Mouse (Mus musculus) embryo, embryonic 9.5 days (tissue): ENCODE results near the gene Letm1.

ENCODE experiments used
- DNase-seq: peaks from one replicate; pipeline ENCODE4 v3.0.0-alpha.2; 2017; ENCODE audit errors: extremely low spot score

Gene Letm1

DNA sequence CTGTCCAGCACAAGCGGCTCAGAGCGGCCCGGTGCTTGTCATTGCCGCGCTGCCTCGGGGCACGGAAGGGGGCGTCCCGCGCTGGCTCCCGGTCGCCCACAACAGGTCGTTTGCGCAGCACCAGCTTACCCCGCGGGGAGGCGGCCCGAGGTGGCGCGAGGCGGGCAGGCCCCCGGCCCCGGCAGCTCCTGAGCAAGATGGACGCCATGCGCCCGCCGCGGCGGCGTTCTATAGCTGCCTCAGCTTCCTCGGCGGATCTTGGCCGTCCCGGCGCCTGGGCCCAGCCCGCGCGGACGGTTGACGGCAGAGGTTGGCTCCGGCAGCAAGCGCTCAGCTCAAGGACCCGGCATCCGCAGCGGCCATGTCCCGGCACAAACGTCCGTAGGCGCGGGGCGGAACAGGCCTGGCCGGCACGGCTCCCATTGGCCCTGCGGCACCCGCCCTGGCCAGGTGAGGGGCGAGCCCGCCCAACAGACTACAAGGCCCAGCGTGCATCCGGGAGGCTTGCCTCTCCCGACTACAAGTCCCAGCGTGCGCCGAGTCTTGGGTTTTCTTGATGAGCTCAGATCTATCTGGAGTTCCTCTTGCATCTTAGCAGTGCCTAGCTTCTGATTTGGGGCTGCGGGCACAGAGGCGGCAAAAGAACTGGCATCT is at the start of gene Letm1:
TSS of gene Letm1 (minus strand) at position 473 of the 654 bp plus-strand sequence.
- peak; percentile 93 for DNase-seq

GRCm38 (mm10) chr5:33830832-33831231 is 48.2 kb upstream of the Letm1 start:
- no peak for DNase-seq

DNA sequence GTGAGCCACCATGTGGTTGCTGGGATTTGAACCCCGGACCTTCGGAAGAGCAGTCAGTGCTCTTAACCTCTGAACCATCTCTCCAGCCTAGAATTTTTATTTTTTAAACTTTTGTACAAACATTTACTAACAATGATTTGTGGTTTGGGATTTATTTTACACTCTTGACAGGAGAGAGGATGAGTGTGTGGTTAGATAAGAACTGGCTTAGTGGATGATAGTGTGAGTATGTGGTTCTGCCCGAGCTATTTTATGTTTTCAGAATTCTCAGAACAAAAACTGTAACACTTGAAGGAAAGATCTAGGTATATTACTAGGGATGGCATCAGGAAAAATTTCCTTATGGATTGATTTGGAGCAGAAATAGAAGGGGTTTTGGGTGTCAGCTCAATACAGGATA is 47.3 kb upstream of the Letm1 start:
- DNase-seq: no peak

- DNase-seq: no peak
These were observed 45.5 kb upstream of the Letm1 start for GRCm38 (mm10) chr5:33828107-33828506.

DNA sequence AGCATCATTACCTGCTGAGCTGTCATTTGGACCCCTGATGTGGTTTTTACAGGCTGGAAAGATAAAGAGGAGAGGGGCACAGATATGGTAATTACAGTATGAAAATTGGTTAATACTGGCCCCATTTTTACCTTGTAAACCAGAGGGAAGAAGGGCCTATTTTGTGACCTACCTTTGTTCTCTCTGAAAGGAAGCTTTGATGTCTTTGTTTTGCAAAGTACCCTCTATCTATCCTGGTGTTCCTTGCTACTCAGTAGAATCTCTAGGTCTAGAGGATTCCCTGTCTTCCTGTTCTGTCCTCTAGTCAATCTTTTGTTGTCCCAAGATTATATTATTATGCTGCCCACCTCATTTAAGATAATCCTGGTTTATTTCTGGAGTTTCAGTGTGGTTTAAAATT is 43.4 kb upstream of the Letm1 start:
- DNase-seq: no peak

- no peak for DNase-seq
These were observed 39.8 kb upstream of the Letm1 start for GRCm38 (mm10) chr5:33822456-33822855.

DNA sequence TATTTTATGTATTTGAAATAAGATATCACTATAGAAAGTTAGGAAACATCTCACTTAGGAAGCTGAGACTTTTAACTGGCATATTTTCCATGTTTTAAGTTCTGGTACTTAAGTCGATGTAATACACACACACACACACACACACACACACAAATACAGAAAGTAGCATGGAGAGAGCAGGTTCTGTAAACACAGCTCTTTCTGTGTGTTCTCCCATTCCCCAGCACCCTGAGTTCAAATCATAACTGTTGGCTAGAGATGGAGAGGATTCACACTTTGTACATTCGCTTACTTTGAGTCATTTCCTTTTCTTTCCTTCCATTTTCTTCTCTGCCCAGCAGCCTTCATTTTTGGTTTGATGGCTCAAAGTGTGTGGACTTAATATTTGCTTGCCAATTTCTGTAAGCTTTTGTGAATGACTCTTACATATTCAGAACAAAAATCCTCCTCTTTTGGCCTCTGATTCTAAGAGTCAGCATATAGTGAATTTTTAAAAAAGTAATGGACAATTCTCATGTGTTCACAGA is 39.3 kb upstream of the Letm1 start:
- no peak for DNase-seq

DNA sequence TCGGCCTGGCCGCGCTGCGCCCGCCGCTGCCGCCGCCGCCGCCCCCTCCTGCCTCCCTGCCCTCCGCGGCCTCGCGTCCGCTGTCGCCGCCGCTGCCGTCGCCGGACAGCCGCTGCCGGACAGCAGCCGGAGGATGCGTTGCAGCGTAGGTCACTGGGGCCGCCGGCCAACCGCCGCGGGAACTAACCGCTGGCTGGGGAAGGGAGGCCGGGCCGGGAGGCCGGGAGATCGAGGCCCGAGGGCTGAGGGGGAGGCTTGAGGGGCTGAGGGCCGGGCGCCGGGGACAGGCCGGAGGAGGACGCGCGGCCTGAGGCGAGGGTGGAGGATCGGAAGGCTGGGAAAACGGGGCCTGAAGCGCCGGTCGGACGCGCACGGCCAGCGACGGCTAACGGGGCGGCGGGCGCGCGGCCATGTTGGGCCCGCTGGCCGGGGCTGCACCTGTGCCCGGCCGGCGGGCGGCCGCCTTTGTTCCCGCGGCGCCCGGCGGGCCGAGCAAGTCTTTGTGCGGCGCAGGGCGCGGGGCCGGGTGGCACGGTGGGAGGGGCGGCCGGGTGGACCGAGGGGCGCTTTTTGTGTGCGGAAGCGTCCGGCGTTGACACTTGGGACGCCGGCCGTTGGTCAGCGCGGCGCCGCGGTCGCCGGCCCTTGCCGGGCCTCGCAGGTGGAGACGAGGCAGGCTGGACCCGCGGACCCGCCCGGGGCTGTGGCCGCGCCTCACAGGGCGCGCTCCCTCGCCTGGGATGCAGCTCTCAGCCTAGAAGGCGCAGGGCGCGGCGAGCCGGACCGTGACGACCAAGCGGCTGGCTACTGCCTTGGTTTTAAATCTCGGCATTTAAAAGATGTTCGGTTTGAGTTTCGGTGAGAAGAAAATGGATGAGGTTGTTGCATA is 38.4 kb upstream of the Letm1 start:
- DNase-seq: peak; percentile 75

GRCm38 (mm10) chr5:33819876-33820732 is 37.5 kb upstream of the Letm1 start, which contains the start of gene Nsd2:
TSS of gene Nsd2 (plus strand) at chr5:33820725.
- peak; percentile 84 for DNase-seq

- DNase-seq: peak; percentile 31
These were observed 36.7 kb upstream of the Letm1 start for GRCm38 (mm10) chr5:33819141-33819875.

- DNase-seq: peak; percentile 60
These were observed 35.5 kb upstream of the Letm1 start for GRCm38 (mm10) chr5:33818104-33818503.

GRCm38 (mm10) chr5:33816008-33816725 is 33.5 kb upstream of the Letm1 start:
- no peak for DNase-seq

- no peak for DNase-seq
These were observed 28.9 kb upstream of the Letm1 start for GRCm38 (mm10) chr5:33811519-33811918.

DNA sequence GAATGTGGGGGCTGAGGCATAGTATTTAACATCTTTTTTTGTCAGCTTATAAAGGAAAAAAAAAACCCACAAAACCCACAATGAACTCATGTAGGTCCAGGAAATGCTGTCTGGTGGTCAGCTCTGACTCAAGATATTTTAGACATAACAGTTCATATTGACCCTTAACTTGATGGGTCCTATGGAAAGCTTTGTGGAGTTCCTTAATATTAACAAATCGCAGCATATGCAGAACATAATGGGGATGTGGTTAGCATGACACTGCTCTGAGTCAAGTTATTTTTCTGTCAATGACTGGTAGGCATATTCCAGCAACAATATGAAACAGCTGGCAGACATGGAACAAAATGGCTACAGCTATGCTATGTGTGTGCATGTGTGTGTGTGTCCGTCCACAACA is 20.7 kb upstream of the Letm1 start:
- no peak for DNase-seq

DNA sequence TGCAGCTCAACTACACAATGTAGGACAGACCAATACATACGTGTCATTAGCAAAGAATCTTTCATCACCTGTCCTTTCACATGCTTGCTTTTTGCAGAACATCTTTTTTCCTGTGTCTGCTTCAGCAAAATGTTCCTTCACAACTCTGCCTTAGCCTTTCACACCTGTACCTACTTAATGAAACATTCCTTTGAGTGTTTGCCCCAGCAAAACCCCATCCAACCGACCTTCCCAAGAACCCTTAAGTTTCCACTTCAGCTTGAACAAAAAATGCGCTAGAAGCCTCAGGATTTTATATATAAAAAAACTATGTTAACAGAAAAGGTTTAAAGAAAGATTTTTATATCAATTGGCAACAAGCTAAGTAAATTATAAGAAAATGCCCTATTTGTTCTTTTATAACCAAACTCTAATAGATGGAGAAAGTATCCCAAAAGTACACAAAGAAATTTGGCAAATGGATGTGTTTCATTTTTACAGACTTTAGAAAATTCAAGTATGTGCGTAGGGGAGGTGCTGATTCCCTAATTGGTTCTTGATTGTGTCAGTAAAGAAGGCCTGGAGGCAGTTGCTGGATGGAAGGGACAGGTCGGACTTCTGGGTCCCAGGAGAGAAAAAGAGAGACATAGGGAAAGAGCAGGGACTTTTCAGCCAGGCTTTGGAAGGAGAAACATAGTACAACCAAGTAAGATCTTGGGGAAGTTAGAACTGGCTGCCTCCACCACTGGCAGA is 9.5 kb upstream of the Letm1 start:
- no peak for DNase-seq

DNA sequence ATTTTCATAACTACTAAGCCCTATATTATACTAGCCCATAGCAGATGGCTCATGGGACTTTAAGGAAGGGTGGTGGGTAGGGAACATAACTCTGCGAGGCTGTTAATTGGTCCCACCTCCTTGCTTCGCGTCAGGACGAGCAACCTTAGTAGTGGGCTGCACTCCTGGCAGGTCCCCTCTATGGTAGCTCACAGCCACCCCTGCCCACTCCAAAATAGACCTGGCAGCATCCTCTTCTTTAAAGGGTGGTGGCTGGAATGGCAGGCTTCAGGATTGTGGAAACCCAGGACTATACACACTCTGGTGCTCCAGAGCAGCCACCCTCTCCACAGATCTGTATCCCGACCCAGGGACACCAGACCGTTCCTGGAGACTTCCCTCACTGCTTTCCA is 378 bp upstream of the Letm1 start:
- DNase-seq: no peak

DNA sequence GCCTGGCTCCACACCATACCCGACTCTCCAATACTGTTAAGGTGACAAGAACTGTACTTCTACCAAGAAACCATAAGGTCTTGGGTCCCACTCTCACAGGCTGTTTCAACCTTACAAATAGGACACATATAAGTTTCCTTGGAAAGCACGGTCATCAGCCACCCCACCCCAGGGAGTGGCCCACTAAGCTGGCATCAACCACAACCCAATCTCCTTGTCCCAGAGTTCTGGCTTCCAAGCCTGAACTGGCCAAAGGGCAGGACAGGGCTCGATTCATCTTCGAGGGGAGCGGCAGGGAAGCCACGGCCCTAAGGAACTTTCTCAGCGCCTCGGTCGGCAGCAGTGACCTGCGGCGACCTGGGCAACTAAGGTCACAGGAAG is 663 bp downstream of the Letm1 start:
- no peak for DNase-seq

- no peak for DNase-seq
These were observed 5.4 kb downstream of the Letm1 start for GRCm38 (mm10) chr5:33777195-33777594.

- DNase-seq: no peak
These were observed 39.1 kb downstream of the Letm1 start for GRCm38 (mm10) chr5:33743481-33743880.

- no peak for DNase-seq
These were observed 42.1 kb downstream of the Letm1 start for GRCm38 (mm10) chr5:33740548-33740947.
